In the genomic region with DNA sequence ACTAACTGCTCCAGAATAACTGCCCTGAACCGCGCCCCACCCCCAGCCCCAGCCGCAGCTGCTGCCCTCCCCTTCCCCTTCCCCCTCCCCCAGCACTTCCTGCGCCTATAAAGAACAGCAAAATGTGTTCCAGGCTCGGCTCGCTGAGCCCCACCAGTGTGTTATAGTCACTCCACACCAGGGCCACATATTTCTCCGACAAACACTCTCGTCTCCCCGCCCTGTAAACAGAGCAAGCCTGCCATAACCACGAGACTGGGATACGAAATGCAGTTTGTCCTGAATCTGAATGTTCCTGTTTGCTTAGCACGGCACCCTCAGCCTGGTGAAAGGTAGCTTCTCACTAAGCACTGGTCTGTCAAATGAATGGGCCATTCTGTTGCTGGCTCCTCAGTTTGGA, we compare ENCODE assay signal across 8 mouse cellular contexts. TPM values are rescaled to one million over a fixed set of nuclear protein-coding genes. Genes with fewer than 3 reads are reported as not detected.
DNase-seq lines count a peak whose midpoint lies in the region; ATAC-seq lines count a peak whose summit lies in the region.

No protein-coding gene starts in this region.

- DNase-seq in adrenal gland, postnatal 10 days, result peak; percentile 57
- no peak for DNase-seq in adrenal gland, adult 18-20 months (ENCODE audit: low spot score in 2 of 2)
- DNase-seq in right cerebral cortex, postnatal 25 days, result peak; percentile 41
- DNase-seq in right cerebral cortex, postnatal 10 days (ENCODE audit: low spot score in 2 of 2), result no peak
- peak; percentile 71 for DNase-seq in lung, postnatal 10 days

- WGBS in forebrain, embryonic 15.5 days, result 7% methylated on average over 12 of the region's 12 CpGs
- WGBS in stomach, embryonic 15.5 days, result 1% methylated on average over 11 of the region's 12 CpGs

- H3K36me3 ChIP-seq in forebrain, embryonic 15.5 days, result no peaks in the 10 kb centered on the region
- no peaks in the 10 kb centered on the region for H3K36me3 ChIP-seq in stomach, embryonic 15.5 days

- no peaks in the 10 kb centered on the region for H3K9me3 ChIP-seq in forebrain, embryonic 15.5 days
- H3K9me3 ChIP-seq in stomach, embryonic 15.5 days, result no peaks in the 10 kb centered on the region

- H3K27ac ChIP-seq in forebrain, embryonic 15.5 days (replicated peaks), result peak overlapping the region; percentile 66
- peak overlapping the region; percentile 80 for H3K27ac ChIP-seq in stomach, embryonic 15.5 days

- H3K4me3 ChIP-seq in forebrain, embryonic 15.5 days, result peak overlapping the region; percentile 21; the same call in 1 of the 2 replicates
- H3K4me3 ChIP-seq in stomach, embryonic 15.5 days (replicated peaks), result peak overlapping the region; percentile 28

- H3K4me1 ChIP-seq in forebrain, embryonic 15.5 days, result peaks cover 43% of the 10 kb centered on the region
- H3K4me1 ChIP-seq in stomach, embryonic 15.5 days, result peaks cover 9% of the 10 kb centered on the region; the same call in 1 of the 2 replicates

- peak overlapping the region; percentile 35 for H3K4me2 ChIP-seq in forebrain, embryonic 15.5 days (replicated peaks)
- peak overlapping the region; percentile 51 for H3K4me2 ChIP-seq in stomach, embryonic 15.5 days

- no peaks in the 10 kb centered on the region for H3K27me3 ChIP-seq in forebrain, embryonic 15.5 days
- no peaks in the 10 kb centered on the region for H3K27me3 ChIP-seq in stomach, embryonic 15.5 days (replicated peaks)

- 0 out of 2 replicates have a peak overlapping the region, but pooled peaks have one; percentile 29 for H3K9ac ChIP-seq in forebrain, embryonic 15.5 days (replicated peaks)
- H3K9ac ChIP-seq in stomach, embryonic 15.5 days, result no peak overlapping the region

- no peak for ATAC-seq in forebrain, embryonic 15.5 days (replicated peaks)
- peak; percentile 32 for ATAC-seq in inflammation-experienced regulatory T-cells, adult 6 months
- ATAC-seq in stomach, embryonic 15.5 days (ENCODE audit: insufficient read depth, low FRiP score, low read depth), result peak; percentile 47; the same call in 1 of the 2 replicates

RNA-seq across cellular contexts. Expression of a gene that starts 2.5 kb away (rescaled TPM):
- 1 to 10 TPM; 1.3 to 1.8 TPM for total RNA-seq in adrenal gland, postnatal 10 days (2021)
- total RNA-seq in adrenal gland, adult 18-20 months (2021), result 1 to 10 TPM; 1.6 to 2.0 TPM
- polyA plus RNA-seq in forebrain, embryonic 15.5 days (2015; fragmentation: Nextera tagmentation; extraction: Ambion mirVana), result 3.7 and 4.3 TPM in 2 replicates
- 1 to 10 TPM; 3.7 to 5.7 (median 5.2) TPM for polyA plus RNA-seq in inflammation-experienced regulatory T-cells, adult 6 months (2017; shearing (Covaris generic))
- polyA plus RNA-seq in stomach, embryonic 15.5 days (2015; fragmentation: Nextera tagmentation; extraction: Ambion mirVana), result 0.31 and 0.34 TPM in 2 replicates

RNA-seq across cellular contexts. Expression of a gene that starts 12.2 kb away (rescaled TPM):
- 10 to 100 TPM; 16.2 to 21.2 TPM for total RNA-seq in adrenal gland, postnatal 10 days (2021)
- total RNA-seq in adrenal gland, adult 18-20 months (2021), result 10 to 100 TPM; 18.3 TPM
- 6.8 and 7.0 TPM in 2 replicates for polyA plus RNA-seq in forebrain, embryonic 15.5 days (2015; fragmentation: Nextera tagmentation; extraction: Ambion mirVana)
- under 1 TPM in 2 of 3 experiments, not detected in 1; 0.09 to 0.15 TPM for polyA plus RNA-seq in inflammation-experienced regulatory T-cells, adult 6 months (2017; shearing (Covaris generic))
- polyA plus RNA-seq in stomach, embryonic 15.5 days (2015; fragmentation: Nextera tagmentation; extraction: Ambion mirVana), result 29.4 and 33.3 TPM in 2 replicates

RNA-seq across cellular contexts. Expression of a gene that starts 20.9 kb away (rescaled TPM):
- total RNA-seq in adrenal gland, postnatal 10 days (2021), result 1 to 10 TPM; 4.5 to 5.1 TPM
- total RNA-seq in adrenal gland, adult 18-20 months (2021), result 1 to 10 TPM; 3.5 to 4.0 TPM
- 47.9 and 53.1 TPM in 2 replicates for polyA plus RNA-seq in forebrain, embryonic 15.5 days (2015; fragmentation: Nextera tagmentation; extraction: Ambion mirVana)
- not detected for polyA plus RNA-seq in inflammation-experienced regulatory T-cells, adult 6 months (2017; shearing (Covaris generic))
- 2.9 and 3.6 TPM in 2 replicates for polyA plus RNA-seq in stomach, embryonic 15.5 days (2015; fragmentation: Nextera tagmentation; extraction: Ambion mirVana)

RNA-seq across cellular contexts. Expression of a gene that starts 35.9 kb away (rescaled TPM):
- 10 to 100 TPM; 18.3 to 23.9 TPM for total RNA-seq in adrenal gland, postnatal 10 days (2021)
- total RNA-seq in adrenal gland, adult 18-20 months (2021), result 10 to 100 TPM; 24.4 to 33.3 TPM
- 87.4 and 102 TPM in 2 replicates for polyA plus RNA-seq in forebrain, embryonic 15.5 days (2015; fragmentation: Nextera tagmentation; extraction: Ambion mirVana)
- polyA plus RNA-seq in inflammation-experienced regulatory T-cells, adult 6 months (2017; shearing (Covaris generic)), result not detected
- 10.2 and 12.7 TPM in 2 replicates for polyA plus RNA-seq in stomach, embryonic 15.5 days (2015; fragmentation: Nextera tagmentation; extraction: Ambion mirVana)

RNA-seq across cellular contexts. Expression of a gene that starts 47.4 kb away (rescaled TPM):
- 10 to 100 TPM; 81.5 to 90.1 TPM for total RNA-seq in adrenal gland, postnatal 10 days (2021)
- 10 to 100 TPM; 88.9 to 95.2 TPM for total RNA-seq in adrenal gland, adult 18-20 months (2021)
- polyA plus RNA-seq in forebrain, embryonic 15.5 days (2015; fragmentation: Nextera tagmentation; extraction: Ambion mirVana), result 103 and 111 TPM in 2 replicates
- 10 to 100 TPM; 55.1 to 67.1 (median 62.0) TPM for polyA plus RNA-seq in inflammation-experienced regulatory T-cells, adult 6 months (2017; shearing (Covaris generic))
- polyA plus RNA-seq in stomach, embryonic 15.5 days (2015; fragmentation: Nextera tagmentation; extraction: Ambion mirVana), result 92.9 and 95.7 TPM in 2 replicates

Comparison
In these comparisons a context has a peak if more than half of its experiments do, and no peak if none do; other contexts are left out.
1. DNase-seq: peak in adrenal gland, postnatal 10 days (single experiment), right cerebral cortex, postnatal 25 days (single experiment) and lung, postnatal 10 days (single experiment); none in adrenal gland, adult 18-20 months (0 of 2) and right cerebral cortex, postnatal 10 days (0 of 2).
2. RNA of a gene that starts 20.9 kb away (polyA plus RNA-seq): 47.9 to 53.1 TPM in forebrain, embryonic 15.5 days; 2.9 to 3.6 TPM in stomach, embryonic 15.5 days and not detected in inflammation-experienced regulatory T-cells, adult 6 months; every median in the first group is over 10 times any median in the second.